Mouse (Mus musculus) erythroblast, embryonic 14.5 days (primary cell): Measurements from ENCODE around the gene Olfr110. TPM values are rescaled to one million over a fixed set of nuclear protein-coding genes. Genes with fewer than 3 reads are reported as not detected.

Source experiments
- H3K27me3 ChIP-seq: 2 replicates; pipeline ENCODE4 v1.6.1; 2012; ENCODE audit warnings: inconsistent platforms; ENCODE audit not compliant: control insufficient read depth
- H3K36me3 ChIP-seq: 2 replicates; pipeline ENCODE4 v1.6.1; 2012; ENCODE audit warnings: mild to moderate bottlenecking, inconsistent platforms; ENCODE audit not compliant: control insufficient read depth
- H3K4me1 ChIP-seq: 2 replicates; pipeline ENCODE4 v1.6.1; 2012; ENCODE audit warnings: inconsistent platforms; ENCODE audit not compliant: control insufficient read depth
- H3K4me3 ChIP-seq: replicated peaks from 2 replicates; pipeline ENCODE3; 2012; ENCODE audit warnings: moderate library complexity, mild to moderate bottlenecking, inconsistent platforms
- H3K9me3 ChIP-seq: 2 replicates; pipeline ENCODE4 v1.6.1; 2012; ENCODE audit warnings: low read length, inconsistent platforms, mixed read lengths; ENCODE audit not compliant: control insufficient read depth
- GATA1 ChIP-seq: IDR thresholded peaks from 2 replicates; pipeline ENCODE4 v1.6.1; 2012; ENCODE audit warnings: low read length, inconsistent platforms, mixed read lengths
- TAL1 ChIP-seq: IDR thresholded peaks from 3 replicates; pipeline ENCODE4 v1.6.1; 2012; ENCODE audit warnings: low read length, inconsistent platforms, mixed read lengths
- polyA plus RNA-seq: library from polyadenylated mRNA; stranded (reverse); fragments of >175 nt; gene quantifications from 2 replicates; pipeline ENCODE4 v1.2.3, GENCODE M21; 2012

Olfr110 gene
- polyA plus RNA-seq, 1 experiment = not detected

GRCm38 (mm10) chr17:37543800-37544435, 51.6 kb downstream of the Olfr110 start:
- H3K4me3 ChIP-seq = no peak overlapping the region
- no peaks in the 10 kb centered on the region for H3K4me1 ChIP-seq
- no peaks in the 10 kb centered on the region for H3K9me3 ChIP-seq
- no peaks in the 10 kb centered on the region for H3K27me3 ChIP-seq
- H3K36me3 ChIP-seq = no peaks in the 10 kb centered on the region
- no peak for TF ChIP-seq GATA1
- TF ChIP-seq TAL1 = no peak

Other genes starting within 250 kb of the Olfr110 start
- 0.06 TPM in 1 of 2 replicates, not detected in the other for gene Olfr98, start 228.7 kb upstream of the Olfr110 start, polyA plus RNA-seq
- not detected in 2 replicates for gene H2-M3, start 222.2 kb upstream of the Olfr110 start, polyA plus RNA-seq
- not detected in 2 replicates for gene Olfr99, start 209.0 kb upstream of the Olfr110 start, polyA plus RNA-seq
- 0.02 TPM in 1 of 2 replicates, not detected in the other for gene Olfr101, start 188.2 kb upstream of the Olfr110 start, polyA plus RNA-seq
- not detected in 2 replicates for gene Olfr102, start 175.4 kb upstream of the Olfr110 start, polyA plus RNA-seq
- not detected in 2 replicates for gene Olfr103, start 152.8 kb upstream of the Olfr110 start, polyA plus RNA-seq
- not detected in 2 replicates for gene Olfr104-ps, start 132.9 kb upstream of the Olfr110 start, polyA plus RNA-seq
- gene Olfr105-ps, start 113.4 kb upstream of the Olfr110 start, polyA plus RNA-seq = not detected in 2 replicates
- gene Olfr106-ps, start 102.1 kb upstream of the Olfr110 start, polyA plus RNA-seq = not detected in 2 replicates
- gene Olfr107, start 93.2 kb upstream of the Olfr110 start, polyA plus RNA-seq = not detected in 2 replicates
- not detected in 2 replicates for gene Olfr108, start 47.0 kb upstream of the Olfr110 start, polyA plus RNA-seq
- gene Olfr109, start 33.6 kb upstream of the Olfr110 start, polyA plus RNA-seq = not detected in 2 replicates
- not detected in 2 replicates for gene H2-M2, start 8.9 kb upstream of the Olfr110 start, polyA plus RNA-seq
- not detected in 2 replicates for gene Olfr111, start 15.6 kb downstream of the Olfr110 start, polyA plus RNA-seq
- not detected in 2 replicates for gene Olfr112, start 77.0 kb downstream of the Olfr110 start, polyA plus RNA-seq
- gene Olfr113, start 85.2 kb downstream of the Olfr110 start, polyA plus RNA-seq = not detected in 2 replicates
- gene Olfr114, start 100.3 kb downstream of the Olfr110 start, polyA plus RNA-seq = not detected in 2 replicates
- not detected in 2 replicates for gene Olfr115, start 134.6 kb downstream of the Olfr110 start, polyA plus RNA-seq
- gene Olfr116, start 134.7 kb downstream of the Olfr110 start, polyA plus RNA-seq = not detected in 2 replicates
- not detected in 2 replicates for gene Olfr117, start 171.3 kb downstream of the Olfr110 start, polyA plus RNA-seq
- not detected in 2 replicates for gene Olfr118, start 174.5 kb downstream of the Olfr110 start, polyA plus RNA-seq
- not detected in 2 replicates for gene Olfr119, start 204.1 kb downstream of the Olfr110 start, polyA plus RNA-seq
- not detected in 2 replicates for gene Olfr120, start 229.3 kb downstream of the Olfr110 start, polyA plus RNA-seq